Mouse (Mus musculus) forebrain, embryonic 14.5 days (tissue): Measurements from ENCODE around the gene Smtn. TPM values are rescaled to one million over a fixed set of nuclear protein-coding genes. Genes with fewer than 3 reads are reported as not detected.

Source experiments
- ATAC-seq: fragments of 200-750 bp; cut with Nextera tagmentation; 2 replicates; pipeline ENCODE4 v1.8.0; 2017; ENCODE audit warnings: mild to moderate bottlenecking, moderate library complexity
- DNase-seq: peaks from one replicate; pipeline ENCODE4 v3.0.0-alpha.2; 2015; ENCODE audit warnings: low spot score
- H3K27ac ChIP-seq: fragments of 300-500 bp; sonication (generic); 2 replicates; pipeline ENCODE4 v1.5.1; 2014; ENCODE audit warnings: low read depth, mild to moderate bottlenecking, control low read depth, low read length, moderate library complexity
- H3K27me3 ChIP-seq: fragments of 300-500 bp; sonication (generic); replicated peaks from 2 replicates; pipeline ENCODE4 v1.6.1; 2014; ENCODE audit warnings: low read length, control low read depth, mixed read lengths; ENCODE audit not compliant: control insufficient read depth, insufficient read depth
- H3K36me3 ChIP-seq: fragments of 300-500 bp; sonication (generic); 2 replicates; pipeline ENCODE4 v1.6.1; 2014; ENCODE audit warnings: low read length, control low read depth; ENCODE audit not compliant: control insufficient read depth, insufficient read depth
- H3K4me1 ChIP-seq: fragments of 300-500 bp; sonication (generic); 2 replicates; pipeline ENCODE4 v1.6.1; 2014; ENCODE audit warnings: antibody characterized with exemption, low read length, control low read depth; ENCODE audit not compliant: control insufficient read depth, insufficient read depth
- H3K4me2 ChIP-seq: fragments of 300-500 bp; sonication (generic); 2 replicates; pipeline ENCODE4 v1.6.1; 2014; ENCODE audit warnings: mild to moderate bottlenecking, control low read depth, low read length
- H3K4me3 ChIP-seq: fragments of 300-500 bp; sonication (generic); 2 replicates; pipeline ENCODE4 v1.5.1; 2014; ENCODE audit warnings: low read depth, low read length, control low read depth
- H3K9ac ChIP-seq: fragments of 300-500 bp; sonication (generic); 2 replicates; pipeline ENCODE4 v1.6.1; 2014; ENCODE audit warnings: mild to moderate bottlenecking, low read length, control low read depth, moderate library complexity
- H3K9me3 ChIP-seq: fragments of 300-500 bp; sonication (generic); replicated peaks from 2 replicates; pipeline ENCODE4 v1.6.1; 2016; ENCODE audit warnings: low read length, control low read depth, mixed read lengths; ENCODE audit not compliant: control insufficient read depth
- WGBS: fragments of 180-500 bp; shearing (Covaris S2); extraction: QIAGEN DNeasy Blood & Tissue Kit; methylation state at CpG from one replicate; pipeline ENCODE4 v1.1.7; 2014; 5-methylcytosine and 5-hydroxymethylcytosine counted together
- polyA plus RNA-seq: library from polyadenylated mRNA; unstranded; fragments of >200 nt; fragmentation: Nextera tagmentation; extraction: Ambion mirVana; gene quantifications from 2 replicates; pipeline ENCODE4 v1.2.1, GENCODE M21; 2014

Smtn gene
- polyA plus RNA-seq, 1 experiment from 2014 or later = 11.6 TPM

- Histone ChIP-seq H3K36me3 (peaks cover 9% of the 10 kb centered on the region), H3K4me2 (peak overlapping the region; percentile 74), H3K27ac (0 out of 2 replicates have a peak overlapping the region, but pooled peaks have one; percentile 22), H3K4me3 (peak overlapping the region; percentile 43; the same call in 1 of the 2 replicates), H3K9me3 (no peaks in the 10 kb centered on the region), H3K27me3 (no peaks in the 10 kb centered on the region), H3K4me1 (peaks cover 4% of the 10 kb centered on the region; the same call in 1 of the 2 replicates), H3K9ac (peak overlapping the region; percentile 59; the same call in 1 of the 2 replicates)
- no peak for ATAC-seq
- 3% methylated on average over 8 of the region's 8 CpGs for WGBS
- DNase-seq = no peak
Measured at GRCm38 (mm10) chr11:3534956-3535355, 5.5 kb downstream of the Smtn start.

GRCm38 (mm10) chr11:3533406-3533932 is 6.9 kb downstream of the Smtn start:
- Histone ChIP-seq H3K36me3 (peaks cover 22% of the 10 kb centered on the region), H3K27ac (no peak overlapping the region), H3K27me3 (no peaks in the 10 kb centered on the region), H3K4me2 (no peak overlapping the region), H3K4me3 (no peak overlapping the region), H3K9me3 (no peaks in the 10 kb centered on the region), H3K9ac (no peak overlapping the region), H3K4me1 (peaks cover 4% of the 10 kb centered on the region; the same call in 1 of the 2 replicates)
- 89% methylated on average over 17 of the region's 17 CpGs for WGBS
- DNase-seq (no peak), ATAC-seq (no peak)

DNA sequence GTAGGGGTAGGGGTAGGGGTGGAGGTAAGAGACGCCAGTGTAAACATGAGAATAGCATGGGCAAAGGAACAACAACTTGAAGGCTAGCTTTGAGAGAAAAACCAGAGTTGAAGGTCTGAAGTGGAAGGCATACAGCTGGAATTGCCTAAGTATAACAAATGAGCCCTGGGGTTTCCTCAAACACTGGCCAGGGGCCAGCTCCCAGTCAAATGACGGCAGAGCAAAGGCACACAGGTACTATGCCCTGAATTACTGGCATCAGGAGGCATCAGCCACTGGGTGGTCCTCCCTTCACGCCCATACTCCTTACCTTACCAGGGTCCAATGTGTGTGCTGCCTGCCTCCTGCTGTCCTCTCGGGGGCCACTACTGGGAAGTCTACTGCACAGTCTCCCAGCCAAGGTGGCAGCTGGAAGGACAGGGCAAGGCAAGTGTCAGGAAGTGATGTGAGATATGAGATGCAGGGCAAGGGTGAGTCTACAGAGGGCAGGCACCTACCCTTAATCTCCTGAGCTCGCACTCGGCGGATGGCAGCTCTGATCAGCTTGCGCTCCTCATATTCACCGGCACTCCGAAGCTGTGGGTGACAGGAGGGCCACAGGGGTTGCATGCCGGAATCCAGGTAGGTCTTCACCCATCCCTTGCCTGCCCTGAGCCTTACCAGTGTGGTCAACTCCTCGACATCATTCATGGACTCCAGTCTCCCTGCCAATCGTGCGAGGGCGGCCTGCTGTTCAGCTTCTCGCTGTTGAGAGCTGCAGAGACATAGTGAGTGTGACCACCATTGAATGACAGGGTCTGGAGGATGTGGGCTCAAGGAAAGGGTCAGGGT is 8.1 kb downstream of the Smtn start:
- peaks cover 31% of the 10 kb centered on the region for H3K36me3 ChIP-seq
- H3K9ac ChIP-seq = no peak overlapping the region
- no peaks in the 10 kb centered on the region for H3K9me3 ChIP-seq
- H3K4me2 ChIP-seq = no peak overlapping the region
- no peak overlapping the region for H3K4me3 ChIP-seq
- ATAC-seq (no peak), DNase-seq (no peak)
- no peaks in the 10 kb centered on the region for H3K27me3 ChIP-seq
- H3K27ac ChIP-seq = no peak overlapping the region
- peaks cover 4% of the 10 kb centered on the region; the same call in 1 of the 2 replicates for H3K4me1 ChIP-seq
- 90% methylated on average over 16 of the region's 16 CpGs for WGBS

- WGBS = 82% methylated on average over 6 of the region's 6 CpGs
- Histone ChIP-seq H3K9me3 (no peaks in the 10 kb centered on the region), H3K4me1 (peaks cover 4% of the 10 kb centered on the region; the same call in 1 of the 2 replicates), H3K4me2 (no peak overlapping the region), H3K27me3 (no peaks in the 10 kb centered on the region), H3K9ac (no peak overlapping the region), H3K36me3 (peaks cover 35% of the 10 kb centered on the region), H3K4me3 (no peak overlapping the region), H3K27ac (no peak overlapping the region)
- DNase-seq = peak; percentile 39
- no peak for ATAC-seq
Measured at GRCm38 (mm10) chr11:3531634-3532033, 8.8 kb downstream of the Smtn start.

- 97% methylated on average over 3 of the region's 3 CpGs for WGBS
Measured at GRCm38 (mm10) chr11:3530731-3531130, 9.7 kb downstream of the Smtn start.

GRCm38 (mm10) chr11:3529476-3530252 is 10.7 kb downstream of the Smtn start:
- ATAC-seq = no peak
- Histone ChIP-seq H3K9ac (no peak overlapping the region), H3K27ac (no peak overlapping the region), H3K27me3 (no peaks in the 10 kb centered on the region), H3K36me3 (peaks cover 49% of the 10 kb centered on the region), H3K4me1 (no peaks in the 10 kb centered on the region), H3K9me3 (no peaks in the 10 kb centered on the region), H3K4me2 (no peak overlapping the region), H3K4me3 (no peak overlapping the region)
- WGBS = 84% methylated on average over 20 of the region's 20 CpGs
- DNase-seq = no peak

More at GRCm38 (mm10) chr11:3530731-3531130, 9.7 kb downstream of the Smtn start:
- no peaks in the 10 kb centered on the region for H3K27me3 ChIP-seq
- H3K9me3 ChIP-seq = no peaks in the 10 kb centered on the region
- H3K9ac ChIP-seq = no peak overlapping the region
- no peak overlapping the region for H3K27ac ChIP-seq
- peaks cover 42% of the 10 kb centered on the region for H3K36me3 ChIP-seq
- no peak overlapping the region for H3K4me3 ChIP-seq
- no peak overlapping the region for H3K4me2 ChIP-seq
- DNase-seq (no peak), ATAC-seq (no peak)
- H3K4me1 ChIP-seq = no peaks in the 10 kb centered on the region

- no peak overlapping the region for H3K9ac ChIP-seq
- ATAC-seq = no peak
- H3K36me3 ChIP-seq = peaks cover 58% of the 10 kb centered on the region
Measured at GRCm38 (mm10) chr11:3528208-3528607, 12.2 kb downstream of the Smtn start.

GRCm38 (mm10) chr11:3527766-3528165 is 12.6 kb downstream of the Smtn start:
- Histone ChIP-seq H3K36me3 (peaks cover 59% of the 10 kb centered on the region), H3K9ac (no peak overlapping the region), H3K4me3 (no peak overlapping the region), H3K27ac (no peak overlapping the region), H3K27me3 (no peaks in the 10 kb centered on the region), H3K4me1 (no peaks in the 10 kb centered on the region), H3K4me2 (no peak overlapping the region), H3K9me3 (no peaks in the 10 kb centered on the region)
- WGBS = 84% methylated on average over 8 of the region's 8 CpGs
- DNase-seq (no peak), ATAC-seq (no peak)

More at GRCm38 (mm10) chr11:3528208-3528607, 12.2 kb downstream of the Smtn start:
- no peaks in the 10 kb centered on the region for H3K4me1 ChIP-seq
- H3K9me3 ChIP-seq = no peaks in the 10 kb centered on the region
- DNase-seq = no peak
- no peak overlapping the region for H3K4me3 ChIP-seq
- no peaks in the 10 kb centered on the region for H3K27me3 ChIP-seq
- H3K4me2 ChIP-seq = no peak overlapping the region
- no peak overlapping the region for H3K27ac ChIP-seq
- WGBS = 91% methylated on average over 6 of the region's 6 CpGs
